Mouse (Mus musculus): ENCODE data around the gene Rexo4.

The Rexo4 gene

GRCm38 (mm10) chr2:26963923-26964723 is at the start of gene Rexo4:
Rexo4 (minus strand) TSS chr2:26964386.
- peak; percentile 93 for DNase-seq

GRCm38 (mm10) chr2:27009714-27010244 is 45.6 kb upstream of the Rexo4 start, which contains the start of gene Cacfd1:
Cacfd1 (plus strand) TSS chr2:27009926.
- peak; percentile 88 for DNase-seq

- DNase-seq: no peak
Measured at GRCm38 (mm10) chr2:27007701-27008100, 43.5 kb upstream of the Rexo4 start.

GRCm38 (mm10) chr2:27006255-27006654 is 42.1 kb upstream of the Rexo4 start:
- DNase-seq: peak; percentile 39

GRCm38 (mm10) chr2:26997993-26998392 is 33.8 kb upstream of the Rexo4 start:
- DNase-seq: no peak

- no peak for DNase-seq
Measured at GRCm38 (mm10) chr2:26997498-26997897, 33.3 kb upstream of the Rexo4 start.

- DNase-seq: no peak
Measured at GRCm38 (mm10) chr2:26993936-26994335, 29.8 kb upstream of the Rexo4 start.

GRCm38 (mm10) chr2:26984640-26985039 is 20.5 kb upstream of the Rexo4 start:
- no peak for DNase-seq

GRCm38 (mm10) chr2:26984179-26984578 is 20.0 kb upstream of the Rexo4 start:
- DNase-seq: no peak

GRCm38 (mm10) chr2:26980361-26980760 is 16.2 kb upstream of the Rexo4 start:
- DNase-seq: no peak

- no peak for DNase-seq
Measured at GRCm38 (mm10) chr2:26973960-26974359, 9.8 kb upstream of the Rexo4 start.

- DNase-seq: no peak
Measured at GRCm38 (mm10) chr2:26973116-26973515, 8.9 kb upstream of the Rexo4 start, which contains the start of gene Adamts13. Adamts13 (plus strand) TSS chr2:26973416.

- DNase-seq: no peak
Measured at GRCm38 (mm10) chr2:26967262-26967661, 3.1 kb upstream of the Rexo4 start.

- no peak for DNase-seq
Measured at GRCm38 (mm10) chr2:26964724-26965370, 661 bp upstream of the Rexo4 start.

- no peak for DNase-seq
Measured at GRCm38 (mm10) chr2:26960756-26961155, 3.4 kb downstream of the Rexo4 start.

GRCm38 (mm10) chr2:26957488-26957859 is 6.7 kb downstream of the Rexo4 start:
- DNase-seq: no peak

- no peak for DNase-seq
Measured at GRCm38 (mm10) chr2:26956811-26957487, 7.2 kb downstream of the Rexo4 start.

GRCm38 (mm10) chr2:26954735-26955395 is 9.3 kb downstream of the Rexo4 start:
- DNase-seq: no peak

- DNase-seq: no peak
Measured at GRCm38 (mm10) chr2:26952866-26953265, 11.3 kb downstream of the Rexo4 start.

- DNase-seq: no peak
Measured at GRCm38 (mm10) chr2:26952193-26952592, 12.0 kb downstream of the Rexo4 start.

- DNase-seq: no peak
Measured at GRCm38 (mm10) chr2:26951346-26951905, 12.8 kb downstream of the Rexo4 start.

- DNase-seq: no peak
Measured at GRCm38 (mm10) chr2:26950411-26950810, 13.8 kb downstream of the Rexo4 start.

All from right cerebral cortex, postnatal 25 days (tissue).